Mouse (Mus musculus) bone marrow, adult 2 months (tissue): ENCODE data around the gene Trim29.

Experiments used
- CTCF ChIP-seq: fragments of 200-500 bp; IDR thresholded peaks from 2 replicates; pipeline ENCODE4 v1.5.1; 2011; ENCODE audit warnings: low read length, control low read depth; ENCODE audit not compliant: control insufficient read depth, insufficient read depth
- POLR2A ChIP-seq: fragments of 200-500 bp; IDR thresholded peaks from 2 replicates; pipeline ENCODE4 v1.6.1; 2011; ENCODE audit warnings: low read depth, mild to moderate bottlenecking, control low read depth, low read length, borderline replicate concordance; ENCODE audit not compliant: control insufficient read depth

DNA sequence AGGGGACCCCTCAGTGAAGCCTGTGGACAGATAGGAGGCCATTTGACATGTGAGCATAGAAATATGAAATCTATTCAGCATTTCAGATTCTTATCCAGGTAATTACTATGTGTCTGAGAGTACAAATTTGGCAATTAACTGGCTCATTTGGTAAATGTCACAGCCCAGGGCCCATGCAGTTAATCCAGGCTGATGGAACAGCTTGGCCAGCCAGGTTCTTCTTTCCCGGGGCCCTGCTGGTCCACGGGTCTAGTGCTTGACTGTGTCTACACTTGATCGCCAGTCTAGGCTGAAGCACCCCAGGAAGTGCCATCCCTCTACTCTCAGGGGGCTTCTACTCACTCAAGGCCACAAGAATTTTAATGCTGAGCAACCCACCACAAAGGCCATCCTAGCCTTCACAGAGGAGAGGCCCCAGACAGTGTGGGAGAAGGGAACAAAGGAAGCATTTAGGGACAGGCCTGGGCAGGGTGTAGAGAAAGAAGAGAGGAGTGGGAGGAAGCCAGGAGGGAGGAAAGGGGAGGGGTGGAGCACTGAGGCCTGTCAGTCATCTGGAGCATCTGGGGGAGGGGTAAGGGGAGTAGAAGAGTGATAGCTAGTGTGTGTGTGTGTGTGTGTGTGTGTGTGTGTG lies 4.8 kb downstream of the Trim29 start:
- TF ChIP-seq POLR2A = no peak
- no peak for TF ChIP-seq CTCF
